Mouse (Mus musculus): ENCODE data around the gene Klrb1f. TPM values are rescaled to one million over a fixed set of nuclear protein-coding genes. Genes with fewer than 3 reads are reported as not detected.
"Not testable (repeated sequence)": the region's sequence is repeated elsewhere in the genome, so short reads cannot be mapped to it uniquely, and the experiment has no call there.

The Klrb1f gene
- polyA plus RNA-seq (2014; fragmentation: Nextera tagmentation; extraction: Ambion mirVana): 0.70 and 1.4 TPM in 2 replicates

GRCm38 (mm10) chr6:129045601-129046000, at the start of gene Klrb1f:
TSS of gene Klrb1f (plus strand) at chr6:129045901.
- no peak within 1 kb of the TSS for H3K9ac ChIP-seq (ENCODE audit: low read length)
- no peaks in the 10 kb centered on the region; the same call in 1 of the 2 replicates for H3K4me1 ChIP-seq (ENCODE audit: control insufficient read depth, insufficient read depth, low read length)
- no peak within 1 kb of the TSS for H3K27ac ChIP-seq (ENCODE audit: low read depth, low read length)
- no peaks in the 10 kb centered on the region for H3K27me3 ChIP-seq (ENCODE audit: control insufficient read depth, insufficient read depth, low read length)
- ATAC-seq (ENCODE audit: insufficient read depth, low FRiP score, low TSS enrichment) (no peak), DNase-seq (ENCODE audit: low spot score) (no peak)
- no peak within 1 kb of the TSS for H3K4me3 ChIP-seq (ENCODE audit: low read depth, low read length)
- H3K4me2 ChIP-seq (ENCODE audit: low read depth): no peak within 1 kb of the TSS
- WGBS: 86% methylated on average over 2 of the region's 2 CpGs
- no peaks in the 10 kb centered on the region for H3K9me3 ChIP-seq (ENCODE audit: control insufficient read depth, low read length)
- H3K36me3 ChIP-seq (ENCODE audit: control insufficient read depth, insufficient read depth, low read length): no peaks in the 10 kb centered on the region

GRCm38 (mm10) chr6:128996054-128996767, 49.5 kb upstream of the Klrb1f start:
- H3K4me2 ChIP-seq (ENCODE audit: low read depth): no peak overlapping the region
- 64% methylated on average over 3 of the region's 3 CpGs for WGBS
- DNase-seq (ENCODE audit: low spot score) (no peak), ATAC-seq (ENCODE audit: insufficient read depth, low FRiP score, low TSS enrichment) (no peak)
- H3K4me3 ChIP-seq (ENCODE audit: low read depth, low read length): no peak overlapping the region
- no peak overlapping the region for H3K9ac ChIP-seq (ENCODE audit: low read length)
- no peaks in the 10 kb centered on the region for H3K4me1 ChIP-seq (ENCODE audit: control insufficient read depth, insufficient read depth, low read length)
- no peak overlapping the region for H3K27ac ChIP-seq (ENCODE audit: low read depth, low read length)
- no peaks in the 10 kb centered on the region for H3K9me3 ChIP-seq (ENCODE audit: control insufficient read depth, low read length)
- H3K27me3 ChIP-seq (ENCODE audit: control insufficient read depth, insufficient read depth, low read length): no peaks in the 10 kb centered on the region
- no peaks in the 10 kb centered on the region for H3K36me3 ChIP-seq (ENCODE audit: control insufficient read depth, insufficient read depth, low read length)

GRCm38 (mm10) chr6:128996768-128997442, 48.8 kb upstream of the Klrb1f start:
- no peaks in the 10 kb centered on the region for H3K36me3 ChIP-seq (ENCODE audit: control insufficient read depth, insufficient read depth, low read length)
- no peaks in the 10 kb centered on the region for H3K4me1 ChIP-seq (ENCODE audit: control insufficient read depth, insufficient read depth, low read length)
- no peak overlapping the region for H3K9ac ChIP-seq (ENCODE audit: low read length)
- 68% methylated on average over 13 of the region's 13 CpGs for WGBS
- no peaks in the 10 kb centered on the region for H3K9me3 ChIP-seq (ENCODE audit: control insufficient read depth, low read length)
- no peak overlapping the region for H3K4me3 ChIP-seq (ENCODE audit: low read depth, low read length)
- H3K27me3 ChIP-seq (ENCODE audit: control insufficient read depth, insufficient read depth, low read length): no peaks in the 10 kb centered on the region
- no peak overlapping the region for H3K4me2 ChIP-seq (ENCODE audit: low read depth)
- ATAC-seq (ENCODE audit: insufficient read depth, low FRiP score, low TSS enrichment): no peak
- no peak for DNase-seq (ENCODE audit: low spot score)
- no peak overlapping the region for H3K27ac ChIP-seq (ENCODE audit: low read depth, low read length)

- ATAC-seq (ENCODE audit: insufficient read depth, low FRiP score, low TSS enrichment): no peak
- H3K36me3 ChIP-seq (ENCODE audit: control insufficient read depth, insufficient read depth, low read length): no peaks in the 10 kb centered on the region
- WGBS: 87% methylated on average over 2 of the region's 2 CpGs
These were observed 44.3 kb upstream of the Klrb1f start for GRCm38 (mm10) chr6:129001392-129001791.

GRCm38 (mm10) chr6:129008552-129008951, 37.1 kb upstream of the Klrb1f start:
- no peak for ATAC-seq (ENCODE audit: insufficient read depth, low FRiP score, low TSS enrichment)

More at GRCm38 (mm10) chr6:129001392-129001791, 44.3 kb upstream of the Klrb1f start:
- no peak overlapping the region for H3K27ac ChIP-seq (ENCODE audit: low read depth, low read length)
- no peaks in the 10 kb centered on the region for H3K4me1 ChIP-seq (ENCODE audit: control insufficient read depth, insufficient read depth, low read length)
- no peak overlapping the region for H3K4me3 ChIP-seq (ENCODE audit: low read depth, low read length)
- no peak for DNase-seq (ENCODE audit: low spot score)
- H3K27me3 ChIP-seq (ENCODE audit: control insufficient read depth, insufficient read depth, low read length): no peaks in the 10 kb centered on the region
- no peak overlapping the region for H3K4me2 ChIP-seq (ENCODE audit: low read depth)
- no peak overlapping the region for H3K9ac ChIP-seq (ENCODE audit: low read length)
- H3K9me3 ChIP-seq (ENCODE audit: control insufficient read depth, low read length): no peaks in the 10 kb centered on the region

GRCm38 (mm10) chr6:129009846-129010504, 35.7 kb upstream of the Klrb1f start:
- H3K4me2 ChIP-seq (ENCODE audit: low read depth); ATAC-seq (ENCODE audit: insufficient read depth, low FRiP score, low TSS enrichment); H3K4me1 ChIP-seq (ENCODE audit: control insufficient read depth, insufficient read depth, low read length); H3K9me3 ChIP-seq (ENCODE audit: control insufficient read depth, low read length); H3K27me3 ChIP-seq (ENCODE audit: control insufficient read depth, insufficient read depth, low read length); DNase-seq (ENCODE audit: low spot score); H3K4me3 ChIP-seq (ENCODE audit: low read depth, low read length); H3K36me3 ChIP-seq (ENCODE audit: control insufficient read depth, insufficient read depth, low read length); H3K27ac ChIP-seq (ENCODE audit: low read depth, low read length); H3K9ac ChIP-seq (ENCODE audit: low read length): not testable (repeated sequence)
- WGBS: 82% methylated on average over 7 of the region's 7 CpGs

More at GRCm38 (mm10) chr6:129008552-129008951, 37.1 kb upstream of the Klrb1f start:
- H3K9ac ChIP-seq (ENCODE audit: low read length): no peak overlapping the region
- H3K36me3 ChIP-seq (ENCODE audit: control insufficient read depth, insufficient read depth, low read length): no peaks in the 10 kb centered on the region
- H3K27me3 ChIP-seq (ENCODE audit: control insufficient read depth, insufficient read depth, low read length): no peaks in the 10 kb centered on the region
- H3K4me1 ChIP-seq (ENCODE audit: control insufficient read depth, insufficient read depth, low read length): no peaks in the 10 kb centered on the region
- no peak for DNase-seq (ENCODE audit: low spot score)
- no peak overlapping the region for H3K27ac ChIP-seq (ENCODE audit: low read depth, low read length)
- H3K4me3 ChIP-seq (ENCODE audit: low read depth, low read length): no peak overlapping the region
- WGBS: 91% methylated on average over 8 of the region's 8 CpGs
- H3K4me2 ChIP-seq (ENCODE audit: low read depth): no peak overlapping the region
- H3K9me3 ChIP-seq (ENCODE audit: control insufficient read depth, low read length): no peaks in the 10 kb centered on the region

GRCm38 (mm10) chr6:129010505-129010873, 35.2 kb upstream of the Klrb1f start:
- WGBS: 82% methylated on average over 3 of the region's 3 CpGs
- no peak for ATAC-seq (ENCODE audit: insufficient read depth, low FRiP score, low TSS enrichment)
- H3K9me3 ChIP-seq (ENCODE audit: control insufficient read depth, low read length): no peaks in the 10 kb centered on the region

GRCm38 (mm10) chr6:129012012-129012411, 33.7 kb upstream of the Klrb1f start:
- 97% methylated on average over 17 of the region's 23 CpGs for WGBS

More at GRCm38 (mm10) chr6:129010505-129010873, 35.2 kb upstream of the Klrb1f start:
- no peak overlapping the region for H3K27ac ChIP-seq (ENCODE audit: low read depth, low read length)
- no peak overlapping the region for H3K9ac ChIP-seq (ENCODE audit: low read length)
- H3K4me1 ChIP-seq (ENCODE audit: control insufficient read depth, insufficient read depth, low read length): no peaks in the 10 kb centered on the region
- H3K36me3 ChIP-seq (ENCODE audit: control insufficient read depth, insufficient read depth, low read length): no peaks in the 10 kb centered on the region
- no peak for DNase-seq (ENCODE audit: low spot score)
- H3K4me3 ChIP-seq (ENCODE audit: low read depth, low read length): no peak overlapping the region
- no peak overlapping the region for H3K4me2 ChIP-seq (ENCODE audit: low read depth)
- H3K27me3 ChIP-seq (ENCODE audit: control insufficient read depth, insufficient read depth, low read length): no peaks in the 10 kb centered on the region

More at GRCm38 (mm10) chr6:129012012-129012411, 33.7 kb upstream of the Klrb1f start:
- not testable (repeated sequence) for H3K9me3 ChIP-seq (ENCODE audit: control insufficient read depth, low read length); H3K27me3 ChIP-seq (ENCODE audit: control insufficient read depth, insufficient read depth, low read length); DNase-seq (ENCODE audit: low spot score); H3K36me3 ChIP-seq (ENCODE audit: control insufficient read depth, insufficient read depth, low read length); H3K27ac ChIP-seq (ENCODE audit: low read depth, low read length); H3K4me3 ChIP-seq (ENCODE audit: low read depth, low read length); ATAC-seq (ENCODE audit: insufficient read depth, low FRiP score, low TSS enrichment); H3K9ac ChIP-seq (ENCODE audit: low read length); H3K4me1 ChIP-seq (ENCODE audit: control insufficient read depth, insufficient read depth, low read length); H3K4me2 ChIP-seq (ENCODE audit: low read depth)

Data from neural tube, embryonic 11.5 days (tissue).